Mouse (Mus musculus) limb, embryonic 12.5 days (tissue): ENCODE results near the gene Fat4. TPM values are rescaled to one million over a fixed set of nuclear protein-coding genes. Genes with fewer than 3 reads are reported as not detected.
A peak's percentile ranks its signal among the peaks of the same experiment; 100 is the strongest.

Source experiments
- ATAC-seq: fragments of 200-750 bp; cut with Nextera tagmentation; 2 replicates; pipeline ENCODE4 v1.8.0; 2017; ENCODE audit warnings: low read depth, moderate TSS enrichment; ENCODE audit not compliant: insufficient number of reproducible peaks, insufficient read depth, low FRiP score, low TSS enrichment
- H3K27ac ChIP-seq: fragments of 300-500 bp; sonication (generic); 2 replicates; pipeline ENCODE4 v1.5.1; 2016; ENCODE audit warnings: mild to moderate bottlenecking, moderate library complexity
- H3K27me3 ChIP-seq: fragments of 300-500 bp; sonication (generic); 2 replicates; pipeline ENCODE4 v1.6.1; 2016; ENCODE audit warnings: mild to moderate bottlenecking, moderate library complexity
- H3K36me3 ChIP-seq: fragments of 300-500 bp; sonication (generic); 2 replicates; pipeline ENCODE4 v1.6.1; 2016; ENCODE audit warnings: mild to moderate bottlenecking, moderate library complexity
- H3K4me1 ChIP-seq: fragments of 300-500 bp; sonication (generic); replicated peaks from 2 replicates; pipeline ENCODE4 v1.6.1; 2016
- H3K4me2 ChIP-seq: fragments of 300-500 bp; sonication (generic); 2 replicates; pipeline ENCODE4 v1.6.1; 2016; ENCODE audit warnings: mild to moderate bottlenecking, moderate library complexity
- H3K4me3 ChIP-seq: fragments of 300-500 bp; sonication (generic); replicated peaks from 2 replicates; pipeline ENCODE4 v1.5.1; 2016; ENCODE audit warnings: mild to moderate bottlenecking
- H3K9ac ChIP-seq: fragments of 300-500 bp; sonication (generic); replicated peaks from 2 replicates; pipeline ENCODE4 v1.6.1; 2016; ENCODE audit warnings: mild to moderate bottlenecking, moderate library complexity
- H3K9me3 ChIP-seq: fragments of 300-500 bp; sonication (generic); 2 replicates; pipeline ENCODE4 v1.6.1; 2016; ENCODE audit warnings: mild to moderate bottlenecking, moderate library complexity
- WGBS: fragments of 180-500 bp; shearing (Covaris S2); methylation state at CpG from one replicate; pipeline ENCODE4 v1.1.7; 2016; 5-methylcytosine and 5-hydroxymethylcytosine counted together
- polyA plus RNA-seq: library from polyadenylated mRNA; unstranded; fragments of >200 nt; fragmentation: Nextera tagmentation; extraction: Ambion mirVana; gene quantifications from 2 replicates; pipeline ENCODE4 v1.2.1, GENCODE M21; 2016

Fat4 gene
- polyA plus RNA-seq, 1 experiment from 2014 or later = 15.5 TPM

DNA sequence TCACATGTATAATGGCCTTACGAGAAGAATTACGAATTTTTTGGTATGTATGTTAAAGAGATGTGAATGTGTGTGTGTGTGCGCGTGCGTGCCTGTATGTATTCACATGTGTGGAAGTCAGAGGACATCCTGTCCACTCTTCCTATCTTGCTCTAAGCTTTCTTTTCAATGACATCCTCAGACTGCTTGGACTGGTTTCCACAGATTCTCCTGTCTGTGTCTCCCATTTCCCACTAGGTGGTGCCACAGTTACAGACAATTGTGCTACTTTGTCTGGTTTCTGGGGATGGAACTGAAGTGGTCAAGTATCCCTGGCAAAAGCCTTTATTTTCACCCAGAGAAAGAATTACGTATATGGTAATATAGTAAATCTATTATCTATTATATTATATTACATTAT lies 4.0 kb upstream of the Fat4 start:
- ATAC-seq = no peak
- 64% methylated on average over 6 of the region's 6 CpGs for WGBS
- H3K9ac ChIP-seq = no peak overlapping the region
- no peak overlapping the region for H3K4me2 ChIP-seq
- no peaks in the 10 kb centered on the region for H3K9me3 ChIP-seq
- H3K4me3 ChIP-seq = no peak overlapping the region
- peaks cover 7% of the 10 kb centered on the region; the same call in 1 of the 2 replicates for H3K4me1 ChIP-seq
- H3K27me3 ChIP-seq = peaks cover 8% of the 10 kb centered on the region; the same call in 1 of the 2 replicates
- H3K36me3 ChIP-seq = no peaks in the 10 kb centered on the region
- H3K27ac ChIP-seq = no peak overlapping the region

DNA sequence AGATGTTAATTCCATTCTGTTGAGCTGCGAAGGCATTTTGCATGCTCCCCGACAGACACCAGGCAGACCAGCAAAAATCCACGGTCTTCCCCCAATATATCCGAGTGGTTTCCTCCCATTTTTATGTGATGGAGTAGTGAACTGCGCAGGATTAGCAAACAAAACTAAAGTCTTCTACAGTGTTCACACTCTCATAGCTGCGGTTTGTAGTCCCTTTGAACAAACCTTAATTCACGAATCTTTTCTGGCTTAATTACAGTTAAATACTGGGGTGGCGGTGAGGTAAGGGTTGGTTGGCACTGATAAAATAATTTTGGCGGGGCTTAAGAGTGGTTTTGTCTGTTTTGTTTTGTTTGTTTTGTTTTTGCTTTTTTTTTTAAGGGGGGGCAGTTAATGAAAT lies 3.1 kb upstream of the Fat4 start:
- WGBS = 40% methylated on average over 9 of the region's 9 CpGs

DNA sequence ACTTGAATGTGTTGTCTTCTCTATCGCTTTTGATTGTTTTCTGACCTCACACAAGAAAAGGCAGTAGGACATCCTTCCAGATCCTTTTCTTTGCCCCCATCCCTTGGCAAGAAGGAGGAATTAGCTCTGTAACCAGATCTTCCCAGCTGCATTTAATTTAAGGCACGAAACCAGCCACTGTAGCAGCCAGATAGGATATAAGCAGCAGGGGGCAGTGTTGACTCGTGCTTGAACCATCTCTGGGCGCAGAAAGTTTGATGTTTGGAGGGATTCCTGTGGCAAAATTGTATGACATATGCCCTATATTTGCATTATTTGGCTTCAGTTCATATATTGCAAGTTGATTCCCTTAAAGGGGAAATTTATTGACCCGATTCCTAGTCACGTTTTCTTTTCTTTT lies 2.5 kb upstream of the Fat4 start:
- Histone ChIP-seq H3K36me3 (peaks cover 15% of the 10 kb centered on the region), H3K4me1 (peaks cover 21% of the 10 kb centered on the region), H3K27ac (no peak overlapping the region), H3K9ac (no peak overlapping the region), H3K9me3 (no peaks in the 10 kb centered on the region), H3K27me3 (peaks cover 8% of the 10 kb centered on the region; the same call in 1 of the 2 replicates), H3K4me2 (peak overlapping the region; percentile 96), H3K4me3 (peak overlapping the region; percentile 91)
- ATAC-seq = no peak
- under 1% methylated on average over 6 of the region's 6 CpGs for WGBS

More for the DNA sequence above, 3.1 kb upstream of the Fat4 start:
- Histone ChIP-seq H3K4me3 (peak overlapping the region; percentile 91; the same call in 1 of the 2 replicates), H3K9me3 (no peaks in the 10 kb centered on the region), H3K27me3 (peaks cover 8% of the 10 kb centered on the region; the same call in 1 of the 2 replicates), H3K36me3 (peaks cover 9% of the 10 kb centered on the region), H3K27ac (no peak overlapping the region), H3K9ac (no peak overlapping the region), H3K4me2 (peak overlapping the region; percentile 96), H3K4me1 (peaks cover 15% of the 10 kb centered on the region)
- no peak for ATAC-seq

GRCm38 (mm10) chr3:38884919-38885418 lies 1.8 kb upstream of the Fat4 start:
- Histone ChIP-seq H3K4me1 (peaks cover 28% of the 10 kb centered on the region), H3K9me3 (0 out of 2 replicates have a peak, but pooled peaks cover 3% of the 10 kb centered on the region), H3K36me3 (peaks cover 22% of the 10 kb centered on the region), H3K9ac (peak overlapping the region; percentile 93), H3K4me3 (peak overlapping the region; percentile 91), H3K27ac (peak overlapping the region; percentile 97), H3K27me3 (peaks cover 8% of the 10 kb centered on the region; the same call in 1 of the 2 replicates), H3K4me2 (peak overlapping the region; percentile 96)
- WGBS = under 1% methylated on average over 24 of the region's 24 CpGs
- peak; percentile 71 for ATAC-seq

- peaks cover 27% of the 10 kb centered on the region for H3K36me3 ChIP-seq
- under 1% methylated on average over 55 of the region's 56 CpGs for WGBS
Measured at GRCm38 (mm10) chr3:38885481-38886001, 1.2 kb upstream of the Fat4 start.

GRCm38 (mm10) chr3:38886061-38886821 lies 499 bp upstream of the Fat4 start:
- H3K4me2 ChIP-seq = peak overlapping the region; percentile 96
- peaks cover 34% of the 10 kb centered on the region for H3K36me3 ChIP-seq
- H3K9ac ChIP-seq = peak overlapping the region; percentile 93
- peaks cover 6% of the 10 kb centered on the region; the same call in 1 of the 2 replicates for H3K27me3 ChIP-seq
- peaks cover 35% of the 10 kb centered on the region for H3K4me1 ChIP-seq
- H3K4me3 ChIP-seq = peak overlapping the region; percentile 91
- H3K27ac ChIP-seq = peak overlapping the region; percentile 97
- ATAC-seq = peak; percentile 34; the same call in 1 of the 2 replicates
- WGBS = under 1% methylated on average over 60 of the region's 60 CpGs
- peaks cover 13% of the 10 kb centered on the region; the same call in 1 of the 2 replicates for H3K9me3 ChIP-seq

More at GRCm38 (mm10) chr3:38885481-38886001, 1.2 kb upstream of the Fat4 start:
- peak overlapping the region; percentile 93 for H3K9ac ChIP-seq
- peak overlapping the region; percentile 96 for H3K4me2 ChIP-seq
- H3K27me3 ChIP-seq = peaks cover 8% of the 10 kb centered on the region; the same call in 1 of the 2 replicates
- H3K4me1 ChIP-seq = peaks cover 31% of the 10 kb centered on the region
- peak overlapping the region; percentile 97 for H3K27ac ChIP-seq
- ATAC-seq = peak; percentile 93
- 0 out of 2 replicates have a peak, but pooled peaks cover 6% of the 10 kb centered on the region for H3K9me3 ChIP-seq
- peak overlapping the region; percentile 91 for H3K4me3 ChIP-seq

- peaks cover 15% of the 10 kb centered on the region; the same call in 1 of the 2 replicates for H3K9me3 ChIP-seq
- H3K4me1 ChIP-seq = peaks cover 47% of the 10 kb centered on the region
- no peak for ATAC-seq
- under 1% methylated on average over 47 of the region's 47 CpGs for WGBS
- H3K27me3 ChIP-seq = no peaks in the 10 kb centered on the region
- H3K4me2 ChIP-seq = peak overlapping the region; percentile 96
- H3K36me3 ChIP-seq = peaks cover 44% of the 10 kb centered on the region
- peak overlapping the region; percentile 91 for H3K4me3 ChIP-seq
- peak overlapping the region; percentile 93 for H3K9ac ChIP-seq
- 0 out of 2 replicates have a peak overlapping the region, but pooled peaks have one; percentile 97 for H3K27ac ChIP-seq
Measured at GRCm38 (mm10) chr3:38887381-38887991, 746 bp downstream of the Fat4 start.

DNA sequence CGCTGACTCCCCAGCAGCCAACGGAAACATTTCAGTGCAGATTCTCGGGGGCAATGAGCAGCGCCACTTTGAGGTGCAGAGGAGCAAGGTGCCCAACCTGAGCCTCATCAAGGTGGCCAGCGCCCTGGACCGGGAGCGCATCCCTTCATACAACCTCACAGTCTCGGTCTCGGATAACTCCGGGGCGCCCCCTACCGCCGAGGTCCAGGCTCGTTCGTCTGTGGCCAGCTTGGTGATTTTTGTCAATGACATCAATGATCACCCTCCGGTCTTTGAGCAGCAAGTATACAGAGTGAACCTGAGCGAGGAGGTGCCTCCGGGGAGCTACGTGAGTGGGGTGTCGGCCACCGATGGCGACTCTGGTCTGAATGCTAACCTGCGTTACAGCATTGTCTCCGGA lies 1.4 kb downstream of the Fat4 start:
- H3K4me1 ChIP-seq = peaks cover 53% of the 10 kb centered on the region
- H3K27ac ChIP-seq = no peak overlapping the region
- peaks cover 48% of the 10 kb centered on the region for H3K36me3 ChIP-seq

GRCm38 (mm10) chr3:38892791-38893224 lies 6.1 kb downstream of the Fat4 start:
- WGBS = 46% methylated on average over 6 of the region's 6 CpGs
- Histone ChIP-seq H3K4me2 (peak overlapping the region; percentile 96), H3K9me3 (peaks cover 22% of the 10 kb centered on the region; the same call in 1 of the 2 replicates), H3K27me3 (no peaks in the 10 kb centered on the region), H3K4me3 (peak overlapping the region; percentile 91), H3K36me3 (peaks cover 79% of the 10 kb centered on the region), H3K9ac (peak overlapping the region; percentile 37), H3K27ac (no peak overlapping the region), H3K4me1 (peaks cover 59% of the 10 kb centered on the region)
- ATAC-seq = no peak

More for the DNA sequence above, 1.4 kb downstream of the Fat4 start:
- Histone ChIP-seq H3K27me3 (no peaks in the 10 kb centered on the region), H3K4me3 (peak overlapping the region; percentile 91), H3K9ac (peak overlapping the region; percentile 93), H3K4me2 (peak overlapping the region; percentile 96), H3K9me3 (peaks cover 15% of the 10 kb centered on the region; the same call in 1 of the 2 replicates)
- no peak for ATAC-seq
- WGBS = 12% methylated on average over 24 of the region's 24 CpGs

DNA sequence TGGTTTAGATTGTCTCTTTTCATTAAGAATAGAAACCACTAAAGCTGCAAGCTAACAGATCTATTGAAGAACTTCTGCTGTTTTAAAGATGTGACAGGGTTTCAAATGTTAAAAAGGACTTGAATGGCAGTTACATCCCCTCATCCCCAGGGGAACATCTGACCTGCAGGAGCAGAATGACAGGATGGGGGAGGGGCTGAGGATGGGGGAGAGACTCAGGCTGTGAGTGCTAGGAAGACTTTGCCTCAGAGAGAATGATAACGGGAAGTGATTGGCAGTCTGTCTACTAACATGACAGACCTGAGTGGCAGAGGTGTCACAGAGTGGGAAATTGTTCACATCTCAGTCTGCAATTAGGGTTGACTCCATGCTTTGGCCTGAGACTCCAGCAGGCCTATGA lies 14.1 kb downstream of the Fat4 start:
- no peak overlapping the region for H3K9ac ChIP-seq
- no peaks in the 10 kb centered on the region for H3K27me3 ChIP-seq
- no peak overlapping the region for H3K4me2 ChIP-seq
- H3K4me3 ChIP-seq = no peak overlapping the region
- peaks cover 39% of the 10 kb centered on the region for H3K36me3 ChIP-seq
- no peaks in the 10 kb centered on the region for H3K9me3 ChIP-seq
- no peak for ATAC-seq
- WGBS = 36% methylated on average over 1 of the region's 1 CpGs
- H3K4me1 ChIP-seq = peaks cover 15% of the 10 kb centered on the region; the same call in 1 of the 2 replicates
- no peak overlapping the region for H3K27ac ChIP-seq
